Mouse (Mus musculus) olfactory bulb, adult 2 months (tissue): ENCODE results near the gene Lmbr1. TPM values are rescaled to one million over a fixed set of nuclear protein-coding genes. Genes with fewer than 3 reads are reported as not detected.

Experiments used
- H3K27ac ChIP-seq: fragments of 200-500 bp; 2 replicates; pipeline ENCODE4 v1.5.1; 2012; ENCODE audit warnings: low read depth, low read length; ENCODE audit not compliant: insufficient read depth
- H3K4me1 ChIP-seq: fragments of 200-500 bp; 2 replicates; pipeline ENCODE4 v1.6.1; 2012; ENCODE audit warnings: low read length; ENCODE audit not compliant: control insufficient read depth, insufficient read depth
- H3K4me3 ChIP-seq: fragments of 200-500 bp; 2 replicates; pipeline ENCODE4 v1.5.1; 2012; ENCODE audit warnings: mild to moderate bottlenecking, low read depth, low read length, moderate library complexity; ENCODE audit not compliant: insufficient read depth
- CTCF ChIP-seq: fragments of 200-500 bp; IDR thresholded peaks from 2 replicates; pipeline ENCODE4 v1.5.1; 2012; ENCODE audit warnings: low read depth, mild to moderate bottlenecking, low read length, moderate library complexity; ENCODE audit not compliant: insufficient read depth
- POLR2A ChIP-seq: fragments of 200-500 bp; IDR thresholded peaks from 2 replicates; pipeline ENCODE4 v1.6.1; 2012; ENCODE audit warnings: mild to moderate bottlenecking, low read depth, low read length, moderate library complexity; ENCODE audit not compliant: insufficient read depth
- WGBS: fragments of 180-500 bp; shearing (Covaris S2); methylation state at CpG from one replicate; pipeline ENCODE4 v1.1.7; 2018; 5-methylcytosine and 5-hydroxymethylcytosine counted together
- polyA plus RNA-seq: library from polyadenylated mRNA; stranded (reverse); fragments of >200 nt; gene quantifications from 2 replicates; pipeline ENCODE4 v1.2.4, GENCODE M21; 2012; ENCODE audit warnings: low replicate concordance; ENCODE audit not compliant: missing spikeins, insufficient read depth, insufficient read length

Lmbr1 gene
- polyA plus RNA-seq, 1 experiment, result not detected

DNA sequence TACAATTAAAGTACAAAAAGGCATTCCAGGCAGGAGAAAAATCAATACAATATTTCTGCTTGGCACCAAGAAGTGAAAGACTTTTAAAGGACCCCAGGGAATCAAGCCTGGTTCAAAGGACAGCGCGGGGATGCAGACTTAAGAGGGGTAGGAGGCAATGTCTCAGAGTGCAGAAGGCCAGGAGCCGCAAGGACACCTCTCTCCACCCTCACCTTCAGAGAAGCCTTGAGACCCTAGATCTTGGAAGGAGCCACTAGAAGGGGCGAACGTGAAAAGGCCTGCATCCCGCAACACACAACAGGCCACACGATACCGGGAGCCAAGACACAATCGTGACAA lies 183.0 kb downstream of the Lmbr1 start:
- WGBS, result 7% methylated on average over 9 of the region's 9 CpGs
- Histone ChIP-seq H3K4me3 (peak overlapping the region; percentile 96), H3K4me1 (peaks cover 3% of the 10 kb centered on the region; the same call in 1 of the 2 replicates), H3K27ac (peak overlapping the region; percentile 79)
- TF ChIP-seq POLR2A (no peak), CTCF (no peak)

DNA sequence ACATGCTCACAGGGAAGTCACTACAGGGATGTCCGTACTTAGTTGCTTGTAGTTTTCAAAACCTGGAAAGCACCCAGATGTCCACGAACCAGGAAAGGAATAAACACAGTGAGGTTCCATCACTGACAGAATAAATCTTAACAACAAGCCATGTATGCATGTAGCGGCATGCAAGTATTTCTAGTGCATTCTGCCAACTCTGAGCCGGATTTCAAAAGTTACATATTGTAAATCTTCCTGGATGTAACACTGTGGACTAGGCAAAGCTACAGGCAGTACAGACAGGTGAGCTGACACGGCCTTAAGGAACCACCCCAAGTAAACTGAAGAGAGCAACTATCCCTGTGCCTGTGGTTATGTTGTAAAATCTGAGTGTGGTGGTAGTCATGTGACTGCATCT lies 191.4 kb downstream of the Lmbr1 start:
- Histone ChIP-seq H3K27ac (no peak overlapping the region), H3K4me3 (no peak overlapping the region), H3K4me1 (no peaks in the 10 kb centered on the region)
- WGBS, result 85% methylated on average over 5 of the region's 5 CpGs
- TF ChIP-seq CTCF, result no peak
- no peak for TF ChIP-seq POLR2A

Other genes with a start within 250 kb of the Lmbr1 start
- not detected in 2 replicates for gene Rnf32, start 182.4 kb downstream of the Lmbr1 start, polyA plus RNA-seq
- gene Nom1, start 56.3 kb upstream of the Lmbr1 start, polyA plus RNA-seq, result not detected in 2 replicates
- not detected in 2 replicates for gene Mnx1, start 100.1 kb upstream of the Lmbr1 start, polyA plus RNA-seq
- not detected in 2 replicates for gene Ube3c, start 190.9 kb upstream of the Lmbr1 start, polyA plus RNA-seq